Mouse (Mus musculus): ENCODE measurements around the gene Gpr161. TPM values are rescaled to one million over a fixed set of nuclear protein-coding genes. Genes with fewer than 3 reads are reported as not detected.

The Gpr161 gene
- polyA plus RNA-seq, 1 experiment from 2014 or later, result 0.57 TPM

- H3K36me3 ChIP-seq, result peaks cover 30% of the 10 kb centered on the region
- H3K9me3 ChIP-seq, result no peaks in the 10 kb centered on the region
- no peak overlapping the region for H3K27ac ChIP-seq (replicated peaks)
- ATAC-seq (ENCODE audit: extremely low read depth, insufficient number of reproducible peaks, low FRiP score, low TSS enrichment), result no peak
- H3K4me2 ChIP-seq, result no peak overlapping the region
- H3K4me1 ChIP-seq, result no peaks in the 10 kb centered on the region
- no peak overlapping the region for H3K9ac ChIP-seq
- no peak overlapping the region for H3K4me3 ChIP-seq
- H3K27me3 ChIP-seq (replicated peaks), result no peaks in the 10 kb centered on the region
These were observed 53.0 kb downstream of the Gpr161 start for GRCm38 (mm10) chr1:165348627-165349026.

- H3K4me1 ChIP-seq, result no peaks in the 10 kb centered on the region
- no peak overlapping the region for H3K4me3 ChIP-seq
- no peak overlapping the region for H3K27ac ChIP-seq (replicated peaks)
- no peak overlapping the region for H3K9ac ChIP-seq
- no peaks in the 10 kb centered on the region for H3K27me3 ChIP-seq (replicated peaks)
- no peak for ATAC-seq (ENCODE audit: extremely low read depth, insufficient number of reproducible peaks, low FRiP score, low TSS enrichment)
- no peaks in the 10 kb centered on the region for H3K9me3 ChIP-seq
- peaks cover 15% of the 10 kb centered on the region for H3K36me3 ChIP-seq
- 13% methylated on average over 2 of the region's 2 CpGs for WGBS
- no peak overlapping the region for H3K4me2 ChIP-seq
These were observed 60.8 kb downstream of the Gpr161 start for GRCm38 (mm10) chr1:165356347-165356746.

- Histone ChIP-seq H3K4me3 (no peak overlapping the region), H3K4me2 (no peak overlapping the region), H3K9me3 (no peaks in the 10 kb centered on the region), H3K4me1 (no peaks in the 10 kb centered on the region), H3K9ac (no peak overlapping the region), H3K27ac (replicated peaks) (no peak overlapping the region), H3K36me3 (peaks cover 14% of the 10 kb centered on the region), H3K27me3 (replicated peaks) (no peaks in the 10 kb centered on the region)
- no peak for ATAC-seq (ENCODE audit: extremely low read depth, insufficient number of reproducible peaks, low FRiP score, low TSS enrichment)
- 80% methylated on average over 2 of the region's 2 CpGs for WGBS
These were observed 67.7 kb downstream of the Gpr161 start for GRCm38 (mm10) chr1:165363271-165363670.

GRCm38 (mm10) chr1:165365057-165365456 is 69.5 kb downstream of the Gpr161 start:
- WGBS, result 87% methylated on average over 3 of the region's 3 CpGs
- Histone ChIP-seq H3K27ac (replicated peaks) (no peak overlapping the region), H3K36me3 (peaks cover 14% of the 10 kb centered on the region), H3K4me1 (no peaks in the 10 kb centered on the region), H3K27me3 (replicated peaks) (no peaks in the 10 kb centered on the region), H3K4me3 (no peak overlapping the region), H3K9ac (no peak overlapping the region), H3K4me2 (no peak overlapping the region), H3K9me3 (no peaks in the 10 kb centered on the region)
- no peak for ATAC-seq (ENCODE audit: extremely low read depth, insufficient number of reproducible peaks, low FRiP score, low TSS enrichment)

- H3K36me3 ChIP-seq, result peaks cover 11% of the 10 kb centered on the region
- H3K4me3 ChIP-seq, result no peak overlapping the region
- H3K27me3 ChIP-seq (replicated peaks), result no peaks in the 10 kb centered on the region
- no peak overlapping the region for H3K27ac ChIP-seq (replicated peaks)
- no peak overlapping the region for H3K4me2 ChIP-seq
- no peak for ATAC-seq (ENCODE audit: extremely low read depth, insufficient number of reproducible peaks, low FRiP score, low TSS enrichment)
- 92% methylated on average over 4 of the region's 4 CpGs for WGBS
- no peaks in the 10 kb centered on the region for H3K9me3 ChIP-seq
- H3K4me1 ChIP-seq, result no peaks in the 10 kb centered on the region
- H3K9ac ChIP-seq, result no peak overlapping the region
These were observed 75.4 kb downstream of the Gpr161 start for GRCm38 (mm10) chr1:165370990-165371389.

GRCm38 (mm10) chr1:165373839-165374238 is 78.2 kb downstream of the Gpr161 start:
- Histone ChIP-seq H3K9me3 (no peaks in the 10 kb centered on the region), H3K4me3 (no peak overlapping the region), H3K27me3 (replicated peaks) (no peaks in the 10 kb centered on the region), H3K36me3 (peaks cover 7% of the 10 kb centered on the region; the same call in 1 of the 2 replicates), H3K4me1 (no peaks in the 10 kb centered on the region), H3K9ac (no peak overlapping the region), H3K27ac (replicated peaks) (no peak overlapping the region), H3K4me2 (no peak overlapping the region)
- WGBS, result 61% methylated on average over 9 of the region's 9 CpGs
- ATAC-seq (ENCODE audit: extremely low read depth, insufficient number of reproducible peaks, low FRiP score, low TSS enrichment), result no peak

Other genes starting within 250 kb of the Gpr161 start
- gene Tbx19, start 135.0 kb upstream of the Gpr161 start, polyA plus RNA-seq (2015; fragmentation: Nextera tagmentation; extraction: Ambion mirVana), result not detected in 2 replicates
- gene Sft2d2, start 101.4 kb upstream of the Gpr161 start, polyA plus RNA-seq (2015; fragmentation: Nextera tagmentation; extraction: Ambion mirVana), result 19.4 and 20.4 TPM in 2 replicates
- gene Tiprl, start 58.8 kb upstream of the Gpr161 start, polyA plus RNA-seq (2015; fragmentation: Nextera tagmentation; extraction: Ambion mirVana), result 78.9 and 92.6 TPM in 2 replicates
- 15.2 and 17.2 TPM in 2 replicates for gene Dcaf6, start 164.7 kb downstream of the Gpr161 start, polyA plus RNA-seq (2015; fragmentation: Nextera tagmentation; extraction: Ambion mirVana)
- 223 and 234 TPM in 2 replicates for gene Mpc2, start 164.8 kb downstream of the Gpr161 start, polyA plus RNA-seq (2015; fragmentation: Nextera tagmentation; extraction: Ambion mirVana)
- gene Adcy10, start 189.4 kb downstream of the Gpr161 start, polyA plus RNA-seq (2015; fragmentation: Nextera tagmentation; extraction: Ambion mirVana), result 0.03 TPM in 1 of 2 replicates, not detected in the other